Mouse (Mus musculus) adrenal gland, postnatal 14 days (tissue): Measurements from ENCODE around the gene Oog1. TPM values are rescaled to one million over a fixed set of nuclear protein-coding genes. Genes with fewer than 3 reads are reported as not detected.
"Not testable (repeated sequence)": the region's sequence is repeated elsewhere in the genome, so short reads cannot be mapped to it uniquely, and the experiment has no call there.

ENCODE experiments used
- DNase-seq: peaks from one replicate; pipeline ENCODE4 v3.0.0; 2021; ENCODE audit warnings: mixed read lengths
- long read RNA-seq, 2 experiments: library from polyadenylated mRNA; stranded (forward); transcript quantifications; one replicate each; pipeline ENCODE4 v2.0.0; 2021
- total RNA-seq: library from RNA; stranded (reverse); gene quantifications from 2 replicates; pipeline ENCODE4 v1.2.3, GENCODE M21; 2021

The Oog1 gene
- not detected in 2 replicates for total RNA-seq
- long read RNA-seq, experiment 1: 0 reads
- long read RNA-seq, experiment 2: 0 reads

DNA sequence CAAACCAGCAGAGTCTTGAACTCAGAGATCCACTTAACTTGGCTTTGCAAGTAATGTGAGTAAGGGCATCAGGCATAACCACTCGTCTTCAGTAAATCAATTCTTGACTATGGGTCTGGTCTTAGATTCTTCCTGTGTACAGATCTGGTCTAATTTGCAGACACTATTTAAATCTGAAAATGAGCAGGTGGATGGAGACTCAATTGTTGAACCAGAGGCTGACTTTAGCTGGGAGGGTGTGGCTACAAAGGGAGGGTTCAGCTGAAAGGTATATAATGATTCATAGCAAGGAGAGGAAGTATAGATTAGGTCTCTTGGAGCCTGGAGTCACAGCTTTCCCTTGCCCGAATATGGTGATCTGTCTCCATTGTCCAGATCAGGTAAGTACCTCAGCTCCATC lies at the start of gene Oog1:
Gene Oog1, plus strand, starts transcription at position 301 of the 400 bp plus-strand sequence.
- DNase-seq: not testable (repeated sequence)

GRCm38 (mm10) chr12:87601388-87601787 lies 1.1 kb upstream of the Oog1 start:
- DNase-seq: not testable (repeated sequence)

DNA sequence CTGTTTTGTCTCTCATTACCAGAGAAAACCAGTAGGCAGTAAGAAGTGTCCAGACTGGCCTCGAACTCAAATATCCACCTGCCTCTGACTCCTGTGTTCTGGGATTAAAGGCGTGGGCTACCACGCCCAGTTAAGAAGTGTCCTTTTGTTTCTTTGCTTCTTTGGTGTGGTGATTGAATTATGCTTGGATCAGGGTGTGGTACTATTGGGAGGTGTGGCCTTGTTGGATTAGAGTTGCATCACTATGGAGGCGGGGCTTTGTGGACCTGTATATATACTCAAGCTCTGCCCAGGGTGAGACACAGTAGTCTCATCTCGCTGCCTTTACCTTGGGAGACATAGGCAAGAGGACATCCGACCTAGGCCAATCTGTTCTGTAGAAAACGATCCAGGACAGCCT lies 16.1 kb downstream of the Oog1 start, which contains the start of gene Gm4027:
Gene Gm4027, plus strand, starts transcription at position 301 of the 400 bp plus-strand sequence.
- not testable (repeated sequence) for DNase-seq

- not testable (repeated sequence) for DNase-seq
These were observed 42.0 kb downstream of the Oog1 start, which contains the start of gene Gm16381 for GRCm38 (mm10) chr12:87644520-87644919. Gene Gm16381, minus strand, starts transcription at chr12:87644620.

- DNase-seq: not testable (repeated sequence)
These were observed 50.6 kb downstream of the Oog1 start for GRCm38 (mm10) chr12:87652916-87653703.

Other genes with a start within 250 kb of the Oog1 start
- 174 and 200 TPM in 2 replicates for gene Sptlc2, start 214.3 kb upstream of the Oog1 start, total RNA-seq
- 155 and 158 TPM in 2 replicates for gene Slirp, start 158.8 kb upstream of the Oog1 start, total RNA-seq
- 21.7 and 23.6 TPM in 2 replicates for gene Alkbh1, start 158.7 kb upstream of the Oog1 start, total RNA-seq
- 63.3 and 67.8 TPM in 2 replicates for gene Snw1, start 130.4 kb upstream of the Oog1 start, total RNA-seq
- gene Gm5788, start 108.0 kb upstream of the Oog1 start, total RNA-seq: not detected in 2 replicates
- not detected in 2 replicates for gene Gm8300, start 88.4 kb upstream of the Oog1 start, total RNA-seq
- not detected in 2 replicates for gene Gm4027, start 16.2 kb downstream of the Oog1 start, total RNA-seq
- gene Gm16381, start 41.9 kb downstream of the Oog1 start, total RNA-seq: not detected in 2 replicates
- not detected in 2 replicates for gene Gm21319, start 173.1 kb downstream of the Oog1 start, total RNA-seq
- not detected in 2 replicates for gene Gm21936, start 192.8 kb downstream of the Oog1 start, total RNA-seq
- gene BB287469, start 213.9 kb downstream of the Oog1 start, total RNA-seq: not detected in 2 replicates
- not detected in 2 replicates for gene Gm2001, start 239.7 kb downstream of the Oog1 start, total RNA-seq